Mouse (Mus musculus): ENCODE data around the gene Slc11a2.
"Not testable (repeated sequence)": the region's sequence is repeated elsewhere in the genome, so short reads cannot be mapped to it uniquely, and the experiment has no call there.

Slc11a2 gene

GRCm38 (mm10) chr15:100352711-100353250 lies 72.1 kb downstream of the Slc11a2 start, which contains the start of the genes Methig1 and Mettl7a2:
Methig1 (plus strand) TSS chr15:100353149.
Mettl7a2 (plus strand) TSS chr15:100353200.
- DNase-seq (ENCODE audit: low read depth, low spot score): no peak

GRCm38 (mm10) chr15:100351501-100352060 lies 73.3 kb downstream of the Slc11a2 start:
- DNase-seq (ENCODE audit: low read depth, low spot score): no peak

GRCm38 (mm10) chr15:100349496-100349895 lies 75.4 kb downstream of the Slc11a2 start:
- DNase-seq (ENCODE audit: low read depth, low spot score): no peak

- no peak for DNase-seq (ENCODE audit: low read depth, low spot score)
Measured at GRCm38 (mm10) chr15:100346761-100347160, 78.1 kb downstream of the Slc11a2 start.

- no peak for DNase-seq (ENCODE audit: low read depth, low spot score)
Measured at GRCm38 (mm10) chr15:100345484-100345883, 79.4 kb downstream of the Slc11a2 start.

DNA sequence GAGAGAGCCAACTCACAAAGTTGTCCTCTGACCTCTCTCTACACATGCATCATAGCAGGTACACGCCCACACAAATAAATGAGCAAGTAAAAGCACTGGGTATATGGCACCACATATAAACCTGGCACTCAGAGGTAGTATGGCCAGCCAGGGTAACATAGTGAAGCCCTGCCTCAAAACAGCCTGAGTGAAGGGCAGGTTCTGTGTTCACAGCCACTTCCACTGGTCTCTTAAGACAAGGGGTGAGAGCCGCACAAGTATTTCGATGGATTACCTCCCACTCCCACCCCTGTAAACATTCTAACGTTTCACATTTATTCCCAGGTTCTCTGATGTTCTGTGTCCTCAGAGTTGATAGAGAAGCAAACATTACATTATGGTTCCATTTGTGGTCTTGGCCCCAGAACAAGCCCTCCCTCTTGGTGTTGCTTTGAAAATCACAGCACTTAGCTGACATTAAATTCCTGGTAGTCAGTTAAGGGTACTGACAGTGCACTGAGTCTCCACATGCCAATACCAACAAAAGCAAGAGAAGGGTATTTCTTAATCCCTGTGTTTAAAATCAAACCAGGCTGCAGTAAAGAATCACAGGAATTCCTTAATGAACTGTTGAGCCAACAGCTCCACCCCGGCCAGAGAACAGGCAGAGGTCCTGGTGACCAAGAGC lies 83.4 kb downstream of the Slc11a2 start:
- not testable (repeated sequence) for DNase-seq (ENCODE audit: low read depth, low spot score)
